Comparison of ENCODE assay signal across 22 mouse cellular contexts in genomic region chr16:48418557-48418956, GRCm38 (mm10). TPM values are rescaled to one million over a fixed set of nuclear protein-coding genes. Genes with fewer than 3 reads are reported as not detected.
"Had no signal": no experiment of that assay in that cellular context is flagged by ENCODE, and none has a peak within 500 bp of the region (broad histone marks: within the 10 kb centered on the region; RNA-seq: fewer than 3 reads in every experiment).

No protein-coding gene starts in this region.

- H3K9ac ChIP-seq: liver, embryonic 13.5 days; liver, embryonic 15.5 days; liver, postnatal 0 days; lung, embryonic 15.5 days; midbrain, embryonic 13.5 days; midbrain, embryonic 15.5 days; neural tube, embryonic 12.5 days; stomach, embryonic 15.5 days had no signal

- DNase-seq: liver, embryonic 13.5 days; liver, postnatal 0 days; lung, postnatal 14 days; right cerebral cortex, postnatal 14 days; thymus, adult 2 months; thymus, postnatal 25 days; thymus, postnatal 4 days had no signal

- H3K4me2 ChIP-seq: liver, embryonic 13.5 days; liver, embryonic 15.5 days; lung, embryonic 15.5 days; midbrain, embryonic 11.5 days; midbrain, embryonic 13.5 days; midbrain, embryonic 15.5 days; neural tube, embryonic 12.5 days; stomach, embryonic 15.5 days had no signal

- H3K36me3 ChIP-seq: liver, embryonic 13.5 days; liver, embryonic 15.5 days; lung, embryonic 15.5 days; midbrain, embryonic 13.5 days; midbrain, embryonic 15.5 days; neural tube, embryonic 12.5 days; stomach, embryonic 15.5 days had no signal

- H3K27ac ChIP-seq: liver, embryonic 13.5 days; liver, embryonic 15.5 days; lung, embryonic 15.5 days; macrophage; midbrain, embryonic 13.5 days; midbrain, embryonic 15.5 days; neural tube, embryonic 12.5 days; stomach, embryonic 15.5 days; stomach, postnatal 0 days had no signal

- ATAC-seq: liver, postnatal 0 days; midbrain, embryonic 13.5 days; midbrain, embryonic 15.5 days had no signal

- H3K9me3 ChIP-seq: liver, embryonic 13.5 days; liver, embryonic 15.5 days; lung, embryonic 15.5 days; megakaryocyte, embryonic 14.5 days; midbrain, embryonic 13.5 days; midbrain, embryonic 15.5 days; neural tube, embryonic 12.5 days; stomach, embryonic 15.5 days had no signal

- H3K4me1 ChIP-seq: liver, embryonic 13.5 days; liver, embryonic 15.5 days; midbrain, embryonic 13.5 days; midbrain, embryonic 15.5 days; neural tube, embryonic 12.5 days; stomach, embryonic 15.5 days had no signal

- H3K4me3 ChIP-seq: liver, embryonic 13.5 days; liver, embryonic 15.5 days; lung, embryonic 15.5 days; megakaryocyte, embryonic 14.5 days; midbrain, embryonic 13.5 days; midbrain, embryonic 15.5 days; neural tube, embryonic 12.5 days; stomach, embryonic 15.5 days had no signal

- H3K27me3 ChIP-seq: liver, embryonic 13.5 days; liver, embryonic 15.5 days; lung, embryonic 15.5 days; megakaryocyte, embryonic 14.5 days; midbrain, embryonic 13.5 days; midbrain, embryonic 15.5 days; neural tube, embryonic 12.5 days; stomach, embryonic 15.5 days had no signal

RNA-seq across cellular contexts. Expression of gene Gm5485, which starts 6.3 kb away (rescaled TPM):
- polyA plus RNA-seq: liver, embryonic 13.5 days; liver, embryonic 15.5 days; liver, postnatal 0 days; lung, embryonic 15.5 days; macrophage; midbrain, embryonic 11.5 days; midbrain, embryonic 13.5 days; midbrain, embryonic 15.5 days; midbrain, postnatal 0 days; neural tube, embryonic 12.5 days; neural tube, embryonic 14.5 days; spleen, adult 2 months; testis, adult 2 months; thymus, adult 2 months; urinary bladder, adult 2 months had no signal

RNA-seq across cellular contexts. Expression of gene Morc1, which starts 12.5 kb away (rescaled TPM):
- polyA plus RNA-seq: liver, embryonic 13.5 days; liver, embryonic 15.5 days; liver, postnatal 0 days; macrophage; midbrain, embryonic 11.5 days; midbrain, embryonic 13.5 days; midbrain, embryonic 15.5 days; spleen, adult 2 months had no signal
